Mouse (Mus musculus): ENCODE measurements around the gene Fndc11. TPM values are rescaled to one million over a fixed set of nuclear protein-coding genes. Genes with fewer than 3 reads are reported as not detected.

The Fndc11 gene
- polyA plus RNA-seq (2012; rRNA removed; ENCODE audit: low replicate concordance) = 0.27 and 0.34 TPM in 2 replicates

DNA sequence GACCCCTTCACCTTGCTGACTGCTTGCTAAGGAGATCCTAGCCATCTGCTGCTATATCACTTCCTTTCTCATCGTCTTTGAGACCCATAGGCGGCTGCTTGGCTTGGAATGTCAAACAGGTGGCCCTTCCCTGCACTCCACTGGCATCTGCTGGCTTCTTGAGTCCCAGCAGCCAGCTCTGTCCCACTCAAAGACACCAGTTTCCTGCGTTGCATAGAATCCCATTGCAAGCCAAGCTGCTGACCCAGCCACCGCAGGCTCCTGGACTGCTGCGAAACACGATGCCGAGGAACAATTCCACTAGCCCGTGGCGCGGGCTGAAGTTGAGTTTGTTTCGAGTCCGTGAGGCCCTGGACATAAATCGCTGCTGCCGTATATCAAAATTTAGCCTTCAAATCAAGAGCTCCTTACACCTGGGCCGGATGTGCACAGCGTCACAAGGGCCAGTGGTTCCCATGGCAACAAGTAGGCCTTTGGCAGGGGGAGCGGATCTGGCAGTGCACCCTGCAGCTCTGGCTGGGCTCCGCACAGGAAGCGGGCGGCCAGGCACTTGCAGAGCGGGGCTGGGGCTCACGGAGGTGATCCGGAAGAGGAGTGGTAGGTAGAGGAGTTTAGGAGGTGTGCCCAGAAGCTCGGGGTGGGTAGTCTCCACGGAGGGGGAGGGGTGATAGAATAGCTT lies at the start of gene Fndc11:
Gene Fndc11, plus strand, starts transcription at position 476 of the 679 bp plus-strand sequence.

DNA sequence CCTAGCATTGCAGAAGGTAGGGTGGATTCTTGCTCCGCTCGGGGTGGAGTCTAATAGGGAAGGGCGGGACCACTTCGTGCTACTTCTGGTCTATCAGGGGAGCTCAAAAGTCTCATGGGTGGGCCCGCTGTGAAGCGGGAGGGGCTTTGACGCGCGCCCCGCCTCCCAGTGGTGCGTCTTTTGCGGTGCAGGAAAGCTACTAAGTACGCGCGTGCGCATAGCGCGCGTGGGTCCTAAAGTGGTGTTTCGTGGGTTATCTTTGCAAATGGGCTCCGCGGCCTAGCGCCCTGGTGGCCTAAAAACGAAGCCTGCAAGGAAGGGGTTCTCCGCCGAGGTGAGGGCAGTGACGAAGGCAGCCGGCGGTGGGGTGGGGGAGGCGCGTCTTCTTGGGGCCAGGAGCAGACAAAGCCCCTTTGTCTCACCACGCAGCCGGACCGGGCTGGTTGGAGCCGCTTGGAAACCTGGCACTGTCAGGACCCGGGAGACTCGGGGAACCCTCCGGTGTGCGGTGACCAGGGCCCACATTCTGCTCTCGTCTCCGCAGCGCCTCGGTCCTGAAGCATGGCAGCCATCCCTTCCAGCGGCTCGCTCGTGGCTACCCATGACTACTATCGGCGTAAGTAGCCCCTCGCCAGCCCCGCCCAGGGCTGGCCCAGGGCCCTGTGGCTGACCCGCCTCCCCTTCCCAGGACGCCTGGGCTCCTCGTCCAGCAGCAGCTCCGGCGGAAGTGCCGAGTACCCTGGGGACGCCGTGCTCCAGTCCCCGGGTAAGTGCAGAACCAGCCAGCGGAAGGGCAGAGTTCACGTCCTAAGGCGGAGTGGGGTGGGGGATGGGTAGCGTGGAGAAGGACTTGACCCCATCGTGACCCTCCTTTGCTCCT lies 32.5 kb upstream of the Fndc11 start, which contains the start of gene Ppdpf:
Gene Ppdpf, plus strand, starts transcription at position 127 of the 880 bp plus-strand sequence.

GRCm38 (mm10) chr2:181202422-181202821 lies 17.4 kb upstream of the Fndc11 start, which contains the start of gene Ptk6:
Gene Ptk6 (minus strand): TSS chr2:181202789.

GRCm38 (mm10) chr2:181213021-181213445 lies 6.8 kb upstream of the Fndc11 start, which contains the start of gene Srms:
Gene Srms (minus strand): TSS chr2:181213185.

DNA sequence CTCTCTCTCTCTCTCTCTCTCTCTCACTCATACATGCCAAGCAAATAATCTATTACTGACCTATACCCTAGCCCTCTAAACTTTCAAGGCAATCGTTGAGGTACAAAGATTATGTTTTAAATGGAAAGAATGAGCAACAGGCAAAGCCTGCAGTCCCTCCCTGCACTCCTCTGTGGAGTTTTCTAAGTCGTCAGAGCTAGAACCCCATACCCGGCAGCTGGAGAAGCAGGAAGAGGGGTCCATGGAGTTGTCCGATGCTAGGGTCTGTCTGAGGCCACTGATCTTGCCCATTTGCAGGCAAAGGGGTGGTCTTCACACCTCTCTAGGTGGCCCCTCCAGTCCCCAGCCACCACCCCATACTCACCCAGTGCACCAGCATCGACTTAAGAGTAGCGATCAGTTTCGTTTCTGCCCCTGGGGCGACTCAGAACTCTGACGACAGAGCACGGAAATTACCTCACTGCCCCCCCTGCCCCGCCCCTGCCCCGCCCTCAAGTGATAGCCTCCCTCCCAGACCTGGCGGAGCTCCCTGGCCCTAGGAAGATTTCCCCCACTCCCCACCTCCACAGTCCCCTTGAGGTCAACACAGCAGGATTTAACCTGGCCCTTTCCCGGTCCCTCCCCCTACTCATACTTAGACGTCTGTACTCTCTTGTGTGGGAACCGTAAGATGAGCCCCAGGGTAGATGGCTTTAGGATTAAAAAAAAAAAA lies 21.9 kb downstream of the Fndc11 start, which contains the start of gene Helz2:
Gene Helz2, minus strand, starts transcription at position 426 of the 712 bp plus-strand sequence.

Other genes starting within 250 kb of the Fndc11 start
- 2.6 and 3.5 TPM in 2 replicates for gene Col20a1, start 233.5 kb upstream of the Fndc11 start, polyA plus RNA-seq (2012; rRNA removed; ENCODE audit: low replicate concordance)
- gene Chrna4, start 176.5 kb upstream of the Fndc11 start, polyA plus RNA-seq (2012; rRNA removed; ENCODE audit: low replicate concordance) = 0.35 TPM in 1 of 2 replicates, not detected in the other
- 0.04 TPM in 1 of 2 replicates, not detected in the other for gene Kcnq2, start 84.7 kb upstream of the Fndc11 start, polyA plus RNA-seq (2012; rRNA removed; ENCODE audit: low replicate concordance)
- 0.16 and 238 TPM in 2 replicates for gene Eef1a2, start 63.0 kb upstream of the Fndc11 start, polyA plus RNA-seq (2012; rRNA removed; ENCODE audit: low replicate concordance)
- 163 and 261 TPM in 2 replicates for gene Ppdpf, start 32.8 kb upstream of the Fndc11 start, polyA plus RNA-seq (2012; rRNA removed; ENCODE audit: low replicate concordance)
- gene Ptk6, start 17.2 kb upstream of the Fndc11 start, polyA plus RNA-seq (2012; rRNA removed; ENCODE audit: low replicate concordance) = 0.11 and 0.40 TPM in 2 replicates
- gene Srms, start 6.8 kb upstream of the Fndc11 start, polyA plus RNA-seq (2012; rRNA removed; ENCODE audit: low replicate concordance) = 1.4 and 1.9 TPM in 2 replicates
- gene Helz2, start 22.0 kb downstream of the Fndc11 start, polyA plus RNA-seq (2012; rRNA removed; ENCODE audit: low replicate concordance) = 53.0 and 78.8 TPM in 2 replicates
- gene Gmeb2, start 68.0 kb downstream of the Fndc11 start, polyA plus RNA-seq (2012; rRNA removed; ENCODE audit: low replicate concordance) = 25.4 and 31.0 TPM in 2 replicates
- gene Stmn3, start 94.5 kb downstream of the Fndc11 start, polyA plus RNA-seq (2012; rRNA removed; ENCODE audit: low replicate concordance) = 0.12 and 0.30 TPM in 2 replicates
- gene Rtel1, start 99.7 kb downstream of the Fndc11 start, polyA plus RNA-seq (2012; rRNA removed; ENCODE audit: low replicate concordance) = 39.3 and 60.7 TPM in 2 replicates
- 37.8 and 41.8 TPM in 2 replicates for gene Zgpat, start 144.9 kb downstream of the Fndc11 start, polyA plus RNA-seq (2012; rRNA removed; ENCODE audit: low replicate concordance)
- 32.9 and 45.7 TPM in 2 replicates for gene Arfrp1, start 145.4 kb downstream of the Fndc11 start, polyA plus RNA-seq (2012; rRNA removed; ENCODE audit: low replicate concordance)
- 90.2 and 175 TPM in 2 replicates for gene Lime1, start 160.1 kb downstream of the Fndc11 start, polyA plus RNA-seq (2012; rRNA removed; ENCODE audit: low replicate concordance)
- gene Zbtb46, start 239.4 kb downstream of the Fndc11 start, polyA plus RNA-seq (2012; rRNA removed; ENCODE audit: low replicate concordance) = 9.5 and 13.9 TPM in 2 replicates